Mouse (Mus musculus) midbrain, embryonic 12.5 days (tissue): ENCODE results near the gene Msx3. TPM values are rescaled to one million over a fixed set of nuclear protein-coding genes. Genes with fewer than 3 reads are reported as not detected.

ENCODE experiments used
- ATAC-seq: fragments of 200-750 bp; cut with Nextera tagmentation; 2 replicates; pipeline ENCODE4 v1.8.0; 2017; ENCODE audit warnings: low read depth, moderate TSS enrichment, moderate library complexity; ENCODE audit not compliant: low FRiP score
- H3K27ac ChIP-seq: fragments of 300-500 bp; sonication (generic); replicated peaks from 2 replicates; pipeline ENCODE4 v1.5.1; 2016; ENCODE audit warnings: mild to moderate bottlenecking
- H3K27me3 ChIP-seq: fragments of 300-500 bp; sonication (generic); 2 replicates; pipeline ENCODE4 v1.6.1; 2016; ENCODE audit warnings: mild to moderate bottlenecking
- H3K36me3 ChIP-seq: fragments of 300-500 bp; sonication (generic); 2 replicates; pipeline ENCODE4 v1.6.1; 2016
- H3K4me1 ChIP-seq: fragments of 300-500 bp; sonication (generic); 2 replicates; pipeline ENCODE4 v1.6.1; 2016
- H3K4me2 ChIP-seq: fragments of 300-500 bp; sonication (generic); replicated peaks from 2 replicates; pipeline ENCODE4 v1.6.1; 2016; ENCODE audit warnings: mild to moderate bottlenecking, moderate library complexity
- H3K4me3 ChIP-seq: fragments of 300-500 bp; sonication (generic); 2 replicates; pipeline ENCODE4 v1.5.1; 2016; ENCODE audit warnings: mild to moderate bottlenecking
- H3K9ac ChIP-seq: fragments of 300-500 bp; sonication (generic); replicated peaks from 2 replicates; pipeline ENCODE4 v1.6.1; 2016; ENCODE audit warnings: mild to moderate bottlenecking, moderate library complexity
- H3K9me3 ChIP-seq: fragments of 300-500 bp; sonication (generic); 2 replicates; pipeline ENCODE4 v1.6.1; 2016; ENCODE audit warnings: mild to moderate bottlenecking
- WGBS: fragments of 180-500 bp; shearing (Covaris S2); methylation state at CpG from one replicate; pipeline ENCODE4 v1.1.7; 2016; 5-methylcytosine and 5-hydroxymethylcytosine counted together
- polyA plus RNA-seq: library from polyadenylated mRNA; unstranded; fragments of >200 nt; fragmentation: Nextera tagmentation; extraction: Ambion mirVana; gene quantifications from 2 replicates; pipeline ENCODE4 v1.2.1, GENCODE M21; 2016

Msx3 gene
- polyA plus RNA-seq, 1 experiment from 2014 or later = 6.9 TPM

DNA sequence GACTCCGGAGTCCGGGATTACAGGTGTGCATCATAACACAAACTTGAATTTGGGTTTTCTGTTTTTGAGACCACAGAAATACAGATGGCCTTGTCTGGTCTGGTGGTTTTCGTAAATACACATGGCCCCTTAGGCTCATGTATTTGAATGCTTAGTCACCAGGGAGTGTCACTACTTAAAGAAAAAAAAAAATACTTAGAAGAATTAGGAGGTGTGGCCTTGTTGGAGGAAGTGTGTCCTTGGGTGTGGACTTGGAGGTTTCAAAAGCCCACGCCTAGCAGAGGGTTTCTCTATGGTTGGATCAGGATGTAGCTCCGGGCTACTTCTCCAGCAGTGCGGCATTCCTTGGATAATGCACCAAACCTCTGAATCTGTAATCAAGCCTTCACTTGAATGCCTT lies 28.8 kb upstream of the Msx3 start:
- Histone ChIP-seq H3K4me2 (no peak overlapping the region), H3K36me3 (no peaks in the 10 kb centered on the region), H3K9ac (no peak overlapping the region), H3K4me3 (no peak overlapping the region), H3K4me1 (peaks cover 26% of the 10 kb centered on the region), H3K27ac (no peak overlapping the region), H3K9me3 (no peaks in the 10 kb centered on the region), H3K27me3 (peaks cover 72% of the 10 kb centered on the region)
- 73% methylated on average over 6 of the region's 6 CpGs for WGBS
- no peak for ATAC-seq

DNA sequence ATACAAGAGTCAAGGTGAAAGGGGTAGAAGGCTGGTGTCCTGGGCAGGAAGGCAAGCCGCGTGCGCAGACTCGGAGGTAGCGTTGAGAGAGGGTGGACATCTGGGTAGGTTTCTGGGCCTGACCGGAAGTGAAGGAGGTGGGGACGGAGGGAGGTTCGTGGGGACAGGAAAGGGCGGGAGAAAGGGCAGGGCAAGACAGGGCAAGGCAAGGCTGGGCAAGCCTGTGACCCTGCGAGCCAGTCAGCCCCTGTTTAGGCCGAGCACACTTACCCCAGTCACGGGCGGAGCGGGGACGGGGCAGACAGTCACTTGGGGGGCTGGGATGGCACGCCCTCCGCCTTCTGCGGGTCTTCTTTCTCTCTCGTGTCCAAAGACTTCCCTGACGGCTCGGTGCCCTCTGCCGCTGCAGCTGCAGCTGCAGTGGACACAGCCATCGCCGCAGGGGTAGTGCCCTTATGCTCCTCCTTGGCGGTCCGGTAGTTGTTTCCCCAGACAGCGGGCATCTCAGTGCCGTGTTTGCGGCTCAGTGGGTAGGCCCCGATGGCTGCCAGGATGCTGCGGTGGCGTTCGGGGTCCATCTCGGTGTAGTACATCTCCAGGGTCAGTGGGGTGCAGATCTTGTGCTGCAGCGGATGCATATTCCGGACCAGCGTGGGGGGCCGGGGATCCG lies 21.3 kb upstream of the Msx3 start:
- H3K4me1 ChIP-seq = no peaks in the 10 kb centered on the region
- H3K27me3 ChIP-seq = peaks cover 85% of the 10 kb centered on the region
- no peak for ATAC-seq
- peak overlapping the region; percentile 22 for H3K4me3 ChIP-seq
- no peak overlapping the region for H3K27ac ChIP-seq
- no peak overlapping the region; the same call in 1 of the 2 replicates for H3K9ac ChIP-seq
- no peaks in the 10 kb centered on the region for H3K36me3 ChIP-seq
- peak overlapping the region; percentile 41 for H3K4me2 ChIP-seq
- no peaks in the 10 kb centered on the region for H3K9me3 ChIP-seq
- WGBS = 32% methylated on average over 38 of the region's 39 CpGs

DNA sequence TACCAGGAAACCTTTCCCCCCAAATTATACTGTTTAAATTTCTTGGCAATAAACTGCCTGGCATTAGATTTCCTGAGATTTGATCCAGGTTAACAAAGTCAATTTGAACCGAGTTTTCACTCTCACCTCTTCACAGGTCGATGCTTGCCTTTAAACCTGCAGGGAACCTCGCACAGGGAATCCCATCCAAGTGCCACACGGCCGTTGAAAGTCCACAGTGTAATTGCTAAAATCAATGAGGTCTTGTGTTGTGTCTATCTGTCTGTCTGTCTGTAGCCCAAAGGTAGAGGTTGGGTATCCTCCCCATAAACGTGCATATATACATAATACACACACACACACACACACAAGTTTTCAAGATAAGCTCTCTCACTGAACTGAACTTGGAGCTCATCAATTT lies 18.5 kb upstream of the Msx3 start:
- 66% methylated on average over 6 of the region's 6 CpGs for WGBS

GRCm38 (mm10) chr7:140063092-140063491 lies 14.2 kb upstream of the Msx3 start:
- no peak overlapping the region for H3K27ac ChIP-seq
- no peak for ATAC-seq
- 15% methylated on average over 7 of the region's 7 CpGs for WGBS
- peaks cover 99% of the 10 kb centered on the region for H3K27me3 ChIP-seq
- H3K9ac ChIP-seq = no peak overlapping the region
- H3K4me3 ChIP-seq = no peak overlapping the region
- H3K36me3 ChIP-seq = no peaks in the 10 kb centered on the region
- H3K9me3 ChIP-seq = no peaks in the 10 kb centered on the region
- H3K4me1 ChIP-seq = peaks cover 51% of the 10 kb centered on the region
- no peak overlapping the region for H3K4me2 ChIP-seq

More for the DNA sequence above, 18.5 kb upstream of the Msx3 start:
- peaks cover 9% of the 10 kb centered on the region for H3K4me1 ChIP-seq
- no peak overlapping the region for H3K4me3 ChIP-seq
- no peak overlapping the region for H3K4me2 ChIP-seq
- H3K27ac ChIP-seq = no peak overlapping the region
- peaks cover 95% of the 10 kb centered on the region for H3K27me3 ChIP-seq
- no peaks in the 10 kb centered on the region for H3K9me3 ChIP-seq
- no peaks in the 10 kb centered on the region for H3K36me3 ChIP-seq
- ATAC-seq = no peak
- H3K9ac ChIP-seq = no peak overlapping the region

- peaks cover 58% of the 10 kb centered on the region for H3K4me1 ChIP-seq
- 12% methylated on average over 11 of the region's 11 CpGs for WGBS
- H3K4me3 ChIP-seq = no peak overlapping the region
- H3K27ac ChIP-seq = no peak overlapping the region
- H3K9me3 ChIP-seq = no peaks in the 10 kb centered on the region
- ATAC-seq = no peak
- H3K9ac ChIP-seq = no peak overlapping the region
- H3K4me2 ChIP-seq = 0 out of 2 replicates have a peak overlapping the region, but pooled peaks have one; percentile 57
- H3K27me3 ChIP-seq = peaks cover 95% of the 10 kb centered on the region
- H3K36me3 ChIP-seq = no peaks in the 10 kb centered on the region
Measured at GRCm38 (mm10) chr7:140062307-140062706, 13.4 kb upstream of the Msx3 start.

DNA sequence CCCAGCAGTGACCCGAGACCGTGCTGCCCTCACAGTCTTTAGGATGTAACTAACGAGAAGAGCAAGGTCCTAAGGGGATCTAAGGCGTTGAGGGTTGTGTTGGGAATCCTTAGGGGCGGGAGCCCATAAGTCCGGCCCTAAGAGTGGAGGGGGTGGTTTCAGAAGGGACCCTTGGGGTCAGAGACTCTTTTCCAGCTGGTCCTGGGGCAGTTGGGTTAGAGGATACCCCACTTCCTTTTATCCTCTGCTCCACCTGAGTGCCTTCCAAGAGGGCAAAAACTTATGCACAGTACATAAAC lies 12.9 kb upstream of the Msx3 start:
- Histone ChIP-seq H3K4me3 (peak overlapping the region; percentile 29; the same call in 1 of the 2 replicates), H3K9ac (no peak overlapping the region), H3K4me2 (peak overlapping the region; percentile 57), H3K27me3 (peaks cover 95% of the 10 kb centered on the region), H3K4me1 (peaks cover 60% of the 10 kb centered on the region), H3K27ac (no peak overlapping the region; the same call in 1 of the 2 replicates), H3K9me3 (no peaks in the 10 kb centered on the region), H3K36me3 (no peaks in the 10 kb centered on the region)
- ATAC-seq = peak; percentile 1
- WGBS = 2% methylated on average over 6 of the region's 6 CpGs

DNA sequence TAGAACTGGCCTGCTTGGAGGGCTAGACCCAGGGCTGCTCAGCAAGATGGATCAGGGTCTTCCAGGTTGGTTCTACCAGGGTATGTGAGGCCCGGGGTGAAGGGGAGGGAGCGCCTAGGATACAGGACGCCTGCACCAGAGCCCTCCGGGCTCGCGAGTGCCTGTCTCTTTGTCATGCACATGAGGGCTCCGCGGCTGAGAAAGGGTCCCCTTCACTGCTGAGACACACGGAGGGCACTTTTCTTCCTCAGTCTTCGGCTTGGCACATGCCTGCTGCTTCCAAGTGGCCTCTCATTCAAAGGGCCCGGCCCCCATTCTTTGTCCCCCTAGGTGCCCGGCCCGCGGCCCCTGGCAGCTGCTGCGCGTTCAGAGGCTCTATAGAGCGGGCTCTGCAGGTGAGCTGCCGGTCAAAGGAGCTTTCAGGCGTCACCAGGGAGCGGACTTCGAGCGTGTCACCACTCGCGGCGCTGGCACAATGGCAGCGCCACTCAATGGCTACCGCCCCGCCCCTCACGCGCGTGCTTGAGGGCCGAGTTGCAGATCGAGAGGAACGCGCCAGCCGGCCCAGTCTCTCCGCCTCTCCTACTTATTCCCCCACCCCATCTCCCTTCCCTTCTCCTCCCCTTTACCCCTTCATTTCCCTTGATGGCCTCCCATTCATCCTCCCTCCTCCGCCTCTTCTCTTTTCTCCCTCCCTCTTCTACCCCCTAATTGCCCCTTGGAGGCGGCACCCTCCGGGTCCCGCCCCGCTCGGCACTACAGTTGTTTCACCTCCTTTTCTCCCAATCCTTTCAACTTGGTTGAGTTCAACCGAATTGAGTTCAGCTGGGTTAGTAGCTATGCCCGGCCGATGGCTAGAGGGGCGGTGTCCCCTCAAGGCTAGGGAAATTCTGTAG lies 12.3 kb upstream of the Msx3 start:
- Histone ChIP-seq H3K4me2 (peak overlapping the region; percentile 57), H3K4me1 (peaks cover 60% of the 10 kb centered on the region), H3K9me3 (no peaks in the 10 kb centered on the region), H3K27ac (peak overlapping the region; percentile 60), H3K36me3 (no peaks in the 10 kb centered on the region), H3K9ac (peak overlapping the region; percentile 26; the same call in 1 of the 2 replicates), H3K4me3 (peak overlapping the region; percentile 29), H3K27me3 (peaks cover 95% of the 10 kb centered on the region)
- WGBS = under 1% methylated on average over 45 of the region's 47 CpGs
- ATAC-seq = peak; percentile 64

DNA sequence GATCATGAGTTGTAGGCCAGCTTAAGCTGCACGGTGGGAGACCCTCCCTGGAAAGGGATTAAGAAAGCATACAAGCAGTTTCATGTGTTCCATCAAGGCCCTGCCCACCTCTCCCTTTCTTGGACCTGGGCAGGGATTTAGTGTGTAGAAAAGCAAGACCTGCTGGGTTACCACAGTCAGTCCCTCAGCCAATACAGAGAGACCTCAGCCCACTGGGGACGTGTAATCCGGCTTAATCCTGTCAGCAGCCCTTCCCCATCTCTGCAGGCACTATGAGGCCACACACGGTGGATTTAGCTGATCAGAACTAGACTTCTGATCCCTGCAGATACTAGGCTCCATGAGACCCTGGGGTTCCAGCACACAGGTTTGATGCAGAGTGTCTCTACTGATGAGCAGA lies 10.7 kb upstream of the Msx3 start:
- peaks cover 95% of the 10 kb centered on the region for H3K27me3 ChIP-seq
- H3K36me3 ChIP-seq = no peaks in the 10 kb centered on the region
- WGBS = 8% methylated on average over 4 of the region's 4 CpGs
- peaks cover 57% of the 10 kb centered on the region for H3K4me1 ChIP-seq
- H3K9ac ChIP-seq = no peak overlapping the region
- ATAC-seq = no peak; the same call in 1 of the 2 replicates
- no peak overlapping the region for H3K4me3 ChIP-seq
- H3K27ac ChIP-seq = no peak overlapping the region
- no peak overlapping the region for H3K4me2 ChIP-seq
- no peaks in the 10 kb centered on the region for H3K9me3 ChIP-seq

GRCm38 (mm10) chr7:140058528-140058927 lies 9.6 kb upstream of the Msx3 start:
- 5% methylated on average over 7 of the region's 7 CpGs for WGBS
- Histone ChIP-seq H3K9me3 (no peaks in the 10 kb centered on the region), H3K4me2 (peak overlapping the region; percentile 65), H3K4me3 (peak overlapping the region; percentile 43), H3K36me3 (no peaks in the 10 kb centered on the region), H3K27ac (peak overlapping the region; percentile 88), H3K9ac (peak overlapping the region; percentile 61; the same call in 1 of the 2 replicates), H3K27me3 (peaks cover 93% of the 10 kb centered on the region), H3K4me1 (peaks cover 57% of the 10 kb centered on the region)
- no peak for ATAC-seq

DNA sequence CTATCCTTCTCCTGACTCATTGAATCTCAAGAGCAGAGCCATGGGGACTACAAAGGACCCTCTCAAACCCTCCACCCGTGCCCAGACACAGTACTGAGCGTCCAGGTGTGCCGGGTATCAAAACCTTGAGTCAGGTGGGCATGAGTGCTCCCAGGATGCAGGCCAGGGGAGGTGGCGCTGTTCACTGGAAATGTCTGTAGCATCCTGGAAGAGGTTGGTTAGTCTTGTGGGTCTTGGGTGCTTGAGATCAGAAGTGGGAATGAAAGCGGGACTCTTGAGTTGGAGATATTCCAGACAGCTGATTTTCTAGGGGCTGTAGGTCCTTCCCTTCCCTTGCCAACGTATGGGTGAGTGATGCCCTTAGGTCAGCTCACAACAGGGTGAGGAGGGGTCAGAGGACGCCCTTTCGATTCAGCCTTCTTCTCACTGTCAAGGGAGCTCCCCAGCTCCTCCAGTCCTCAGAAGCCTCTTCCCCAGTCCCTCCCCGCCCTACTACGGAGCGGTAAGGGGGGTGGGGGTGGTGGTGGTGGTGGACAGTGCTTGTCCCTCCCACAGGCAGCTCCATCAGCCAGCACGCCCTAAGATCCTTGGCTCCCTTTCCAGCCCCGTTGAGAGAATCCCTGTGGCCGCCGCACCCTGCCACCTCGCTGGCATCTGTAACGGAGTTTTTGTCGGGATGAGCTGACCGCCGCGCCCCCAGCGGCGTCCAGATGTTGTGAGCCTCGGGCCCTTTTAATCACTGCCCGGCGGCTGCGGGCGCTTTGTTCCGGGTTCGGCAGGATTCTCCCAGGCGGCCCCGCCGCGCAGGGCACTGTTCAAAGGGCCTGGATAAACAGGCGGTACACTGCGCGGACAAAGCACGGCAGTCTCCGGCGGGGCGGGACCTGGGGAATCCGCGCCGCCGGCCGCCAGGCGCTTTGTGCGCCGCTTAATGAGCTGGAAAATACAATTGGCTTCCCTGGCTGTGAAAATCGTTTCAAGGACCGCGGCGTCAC lies 8.8 kb upstream of the Msx3 start:
- 3% methylated on average over 53 of the region's 53 CpGs for WGBS
- peaks cover 54% of the 10 kb centered on the region for H3K4me1 ChIP-seq
- H3K36me3 ChIP-seq = no peaks in the 10 kb centered on the region
- H3K27me3 ChIP-seq = peaks cover 93% of the 10 kb centered on the region
- H3K4me2 ChIP-seq = peak overlapping the region; percentile 65
- H3K27ac ChIP-seq = peak overlapping the region; percentile 88
- peak overlapping the region; percentile 61 for H3K9ac ChIP-seq
- peak overlapping the region; percentile 43 for H3K4me3 ChIP-seq
- no peaks in the 10 kb centered on the region for H3K9me3 ChIP-seq
- peak; percentile 81 for ATAC-seq

- peaks cover 93% of the 10 kb centered on the region for H3K27me3 ChIP-seq
- no peak overlapping the region for H3K9ac ChIP-seq
- H3K4me3 ChIP-seq = no peak overlapping the region
- WGBS = 71% methylated on average over 4 of the region's 4 CpGs
- no peaks in the 10 kb centered on the region for H3K9me3 ChIP-seq
- H3K36me3 ChIP-seq = no peaks in the 10 kb centered on the region
- ATAC-seq = no peak
- no peak overlapping the region for H3K4me2 ChIP-seq
- no peak overlapping the region for H3K27ac ChIP-seq
- peaks cover 25% of the 10 kb centered on the region for H3K4me1 ChIP-seq
Measured at GRCm38 (mm10) chr7:140054124-140054523, 5.2 kb upstream of the Msx3 start.
